Mouse (Mus musculus) liver, adult 2 months (tissue): ENCODE measurements at regions not wholly inside any gene's neighbourhood (a gene's known extent, or its start where the extent isn't known, plus 50 kb on each side); places are given as distances from the start of the nearest gene placed in this dataset.

ENCODE experiments used
- DNase-seq: peaks from one replicate; pipeline ENCODE4 v3.0.0-alpha.2; 2011; ENCODE audit warnings: low read depth, low spot score; ENCODE audit errors: extremely low read depth
- H3K27ac ChIP-seq: fragments of 200-500 bp; replicated peaks from 2 replicates; pipeline ENCODE4 v1.5.1; 2012; ENCODE audit warnings: low read depth, mild to moderate bottlenecking, control low read depth, inconsistent platforms, low read length; ENCODE audit not compliant: insufficient read depth
- H3K27me3 ChIP-seq: fragments of 200-500 bp; 2 replicates; pipeline ENCODE4 v1.6.1; 2012; ENCODE audit warnings: mild to moderate bottlenecking, moderate library complexity, low read length, inconsistent platforms; ENCODE audit not compliant: control insufficient read depth, insufficient read depth
- H3K36me3 ChIP-seq: fragments of 200-500 bp; 2 replicates; pipeline ENCODE4 v1.6.1; 2012; ENCODE audit warnings: low read length, inconsistent platforms; ENCODE audit not compliant: control insufficient read depth, insufficient read depth
- H3K4me1 ChIP-seq: fragments of 200-500 bp; 2 replicates; pipeline ENCODE4 v1.6.1; 2011; ENCODE audit warnings: low read length; ENCODE audit not compliant: control insufficient read depth, insufficient read depth
- H3K4me3 ChIP-seq: fragments of 200-500 bp; 2 replicates; pipeline ENCODE4 v1.5.1; 2011; ENCODE audit warnings: low read depth, mild to moderate bottlenecking, control low read depth, low read length, moderate library complexity; ENCODE audit not compliant: insufficient read depth
- H3K79me2 ChIP-seq: fragments of 200-500 bp; 2 replicates; pipeline ENCODE4 v1.6.1; 2012; ENCODE audit warnings: inconsistent platforms, mild to moderate bottlenecking, low read length, moderate library complexity; ENCODE audit not compliant: control insufficient read depth, insufficient read depth
- H3K9ac ChIP-seq: fragments of 200-500 bp; 2 replicates; pipeline ENCODE4 v1.6.1; 2012; ENCODE audit warnings: low read depth, mild to moderate bottlenecking, control low read depth, inconsistent platforms, low read length
- CTCF ChIP-seq: fragments of 200-500 bp; IDR thresholded peaks from 2 replicates; pipeline ENCODE4 v1.5.1; 2011; ENCODE audit warnings: low read depth, low read length, control low read depth
- POLR2A ChIP-seq: fragments of 200-500 bp; IDR thresholded peaks from 2 replicates; pipeline ENCODE4 v1.6.1; 2011; ENCODE audit warnings: low read length, control low read depth; ENCODE audit not compliant: insufficient read depth; ENCODE audit errors: extremely low read depth
- WGBS: fragments of 180-500 bp; shearing (Covaris S2); methylation state at CpG from one replicate; pipeline ENCODE4 v1.1.7; 2018; 5-methylcytosine and 5-hydroxymethylcytosine counted together

GRCm38 (mm10) chr2:92673064-92673813 lies 73.7 kb downstream of the Chst1 start:
- no peak overlapping the region for H3K27ac ChIP-seq
- whole genome bisulfite sequencing: 78% methylated on average over 9 of the region's 9 CpGs
- DNase-seq: no peak
- H3K36me3 ChIP-seq: no peaks in the 10 kb centered on the region
- no peak overlapping the region for H3K9ac ChIP-seq
- H3K79me2 ChIP-seq: no peaks in the 10 kb centered on the region
- TF ChIP-seq POLR2A: no peak
- no peak overlapping the region for H3K4me3 ChIP-seq
- no peaks in the 10 kb centered on the region for H3K4me1 ChIP-seq
- H3K27me3 ChIP-seq: no peaks in the 10 kb centered on the region

- Histone ChIP-seq H3K4me1 (no peaks in the 10 kb centered on the region), H3K9ac (no peak overlapping the region), H3K79me2 (no peaks in the 10 kb centered on the region), H3K36me3 (no peaks in the 10 kb centered on the region), H3K27ac (no peak overlapping the region), H3K27me3 (no peaks in the 10 kb centered on the region), H3K4me3 (no peak overlapping the region)
- 33% methylated on average over 4 of the region's 4 CpGs for WGBS
- TF ChIP-seq POLR2A (no peak), CTCF (no peak)
- DNase-seq: no peak
These were observed 74.4 kb downstream of the Chst1 start for GRCm38 (mm10) chr2:92673931-92674330.

- 65% methylated on average over 9 of the region's 9 CpGs for WGBS
- Histone ChIP-seq H3K27ac (no peak overlapping the region), H3K79me2 (no peaks in the 10 kb centered on the region), H3K9ac (no peak overlapping the region), H3K36me3 (no peaks in the 10 kb centered on the region), H3K27me3 (no peaks in the 10 kb centered on the region), H3K4me3 (no peak overlapping the region), H3K4me1 (no peaks in the 10 kb centered on the region)
- TF ChIP-seq CTCF (no peak), POLR2A (no peak)
- DNase-seq: no peak
These were observed 75.7 kb downstream of the Chst1 start for GRCm38 (mm10) chr2:92675247-92675646.

DNA sequence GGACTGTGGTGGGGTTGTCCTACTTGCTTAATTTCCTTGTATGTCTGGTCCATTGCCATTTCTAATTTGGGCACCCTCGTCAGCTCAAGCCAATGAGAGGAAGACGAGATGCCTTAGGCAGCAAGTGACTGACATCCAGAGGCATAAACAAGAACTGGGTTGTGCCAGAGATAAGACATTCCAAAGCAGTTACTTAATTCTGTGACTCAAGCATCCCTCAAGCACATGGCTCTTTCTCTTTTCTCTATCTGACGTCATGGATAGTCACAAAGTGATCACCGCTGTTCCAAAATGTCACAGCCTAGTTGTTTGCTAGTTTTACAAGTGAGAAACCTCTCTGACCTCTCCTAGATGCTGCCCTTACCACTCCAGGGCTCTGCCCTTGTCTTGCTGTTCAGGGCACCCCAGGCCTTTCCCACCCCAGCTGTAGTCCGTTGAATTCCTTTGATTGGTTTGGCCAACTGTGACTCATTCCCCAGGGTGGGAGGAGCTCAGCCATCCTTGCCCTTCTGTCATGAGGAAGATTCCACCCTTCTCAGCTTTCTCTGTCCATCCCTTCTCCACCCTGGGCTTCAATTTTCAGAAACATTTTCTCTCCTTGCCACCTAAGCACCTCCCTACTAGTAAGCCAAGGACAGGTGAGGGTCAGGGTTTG lies 78.9 kb downstream of the Chst1 start:
- no peak overlapping the region for H3K27ac ChIP-seq
- H3K4me1 ChIP-seq: no peaks in the 10 kb centered on the region
- no peak overlapping the region for H3K9ac ChIP-seq
- DNase-seq: no peak
- H3K36me3 ChIP-seq: no peaks in the 10 kb centered on the region
- no peaks in the 10 kb centered on the region for H3K79me2 ChIP-seq
- H3K4me3 ChIP-seq: no peak overlapping the region
- 55% methylated on average over 5 of the region's 5 CpGs for WGBS
- TF ChIP-seq POLR2A (no peak), CTCF (no peak)
- H3K27me3 ChIP-seq: no peaks in the 10 kb centered on the region

GRCm38 (mm10) chr2:92678999-92679704 lies 79.6 kb downstream of the Chst1 start:
- H3K27ac ChIP-seq: no peak overlapping the region
- WGBS: 66% methylated on average over 3 of the region's 3 CpGs
- TF ChIP-seq CTCF (no peak), POLR2A (no peak)
- no peak for DNase-seq
- H3K36me3 ChIP-seq: no peaks in the 10 kb centered on the region
- no peaks in the 10 kb centered on the region for H3K4me1 ChIP-seq
- H3K9ac ChIP-seq: no peak overlapping the region
- no peaks in the 10 kb centered on the region for H3K27me3 ChIP-seq
- no peak overlapping the region for H3K4me3 ChIP-seq
- H3K79me2 ChIP-seq: no peaks in the 10 kb centered on the region
